Mouse (Mus musculus) gastrocnemius, adult 18-20 months (tissue): Measurements from ENCODE around the gene Glce. TPM values are rescaled to one million over a fixed set of nuclear protein-coding genes. Genes with fewer than 3 reads are reported as not detected.

ENCODE experiments used
- DNase-seq: peaks from one replicate; pipeline ENCODE4 v3.0.0; 2021; ENCODE audit warnings: low spot score
- total RNA-seq, 2 experiments: library from RNA; stranded (reverse); gene quantifications; 2 replicates each; pipeline ENCODE4 v1.2.3; 2021

Glce gene
- total RNA-seq, 2 experiments from 2014 or later = 5.8 TPM

DNA sequence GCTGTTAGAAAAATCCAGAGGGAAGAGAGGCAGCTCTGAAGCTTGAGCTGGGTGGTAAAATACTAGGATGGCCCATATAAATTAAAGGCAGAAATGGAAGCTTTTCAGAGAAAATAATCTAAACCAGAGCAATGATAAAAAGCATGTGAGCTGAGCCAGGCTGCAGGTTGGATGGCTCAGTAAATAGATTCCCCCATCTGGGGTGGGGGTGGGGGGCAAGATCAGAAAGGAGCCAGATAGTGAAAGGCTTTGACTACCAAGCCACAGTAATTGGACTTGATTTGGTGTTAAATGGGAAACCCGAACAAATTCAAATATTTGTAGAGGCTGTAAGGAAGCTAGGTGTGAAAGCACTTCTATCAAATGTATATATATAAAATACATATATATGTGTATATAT is 1.8 kb upstream of the Glce start:
- no peak for DNase-seq

- no peak for DNase-seq
These were observed 1.0 kb upstream of the Glce start for GRCm38 (mm10) chr9:62123496-62123895.

- peak; percentile 32 for DNase-seq
These were observed 656 bp downstream of the Glce start for GRCm38 (mm10) chr9:62121551-62122447.

DNA sequence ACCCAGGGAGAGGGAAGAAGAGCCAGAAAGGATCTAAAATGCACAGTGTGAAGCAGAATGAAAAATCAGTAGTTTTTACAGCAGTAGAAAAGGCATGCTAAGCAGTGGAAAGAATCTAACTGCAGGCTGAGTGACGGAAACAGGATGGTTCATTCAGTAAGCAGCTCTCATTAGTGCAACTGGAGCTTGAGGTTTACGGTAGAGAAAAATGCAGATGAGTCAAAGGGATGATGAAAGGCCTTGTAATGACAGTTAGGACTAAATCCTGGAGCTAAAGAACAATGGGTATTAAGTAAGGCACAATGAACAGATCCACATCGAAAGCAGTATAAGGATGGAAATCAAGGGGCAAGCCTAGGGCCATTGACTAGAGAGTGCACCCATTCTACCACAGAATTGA is 3.7 kb downstream of the Glce start:
- no peak for DNase-seq

- no peak for DNase-seq
These were observed 6.6 kb downstream of the Glce start for GRCm38 (mm10) chr9:62115826-62116225.

DNA sequence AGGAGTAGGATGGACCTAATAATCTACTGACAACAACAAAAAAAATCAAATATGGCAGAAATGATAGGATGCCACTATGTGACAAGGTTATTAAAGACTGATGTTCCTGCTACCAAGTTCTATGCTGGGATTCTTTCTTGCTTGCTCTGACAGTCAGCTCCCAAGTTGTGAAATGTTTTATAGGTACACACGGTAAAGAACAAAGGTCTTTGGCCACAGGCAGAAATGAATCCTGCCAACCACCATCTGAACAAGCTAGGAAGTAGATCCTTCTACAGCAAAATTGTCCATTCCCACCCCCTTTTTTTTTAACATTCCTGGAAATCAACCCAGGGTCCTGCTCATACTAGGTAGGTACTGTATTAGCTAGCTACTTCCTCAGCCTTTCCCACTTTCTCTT is 25.9 kb downstream of the Glce start:
- no peak for DNase-seq

GRCm38 (mm10) chr9:62091604-62092003 is 30.9 kb downstream of the Glce start:
- peak; percentile 72 for DNase-seq

DNA sequence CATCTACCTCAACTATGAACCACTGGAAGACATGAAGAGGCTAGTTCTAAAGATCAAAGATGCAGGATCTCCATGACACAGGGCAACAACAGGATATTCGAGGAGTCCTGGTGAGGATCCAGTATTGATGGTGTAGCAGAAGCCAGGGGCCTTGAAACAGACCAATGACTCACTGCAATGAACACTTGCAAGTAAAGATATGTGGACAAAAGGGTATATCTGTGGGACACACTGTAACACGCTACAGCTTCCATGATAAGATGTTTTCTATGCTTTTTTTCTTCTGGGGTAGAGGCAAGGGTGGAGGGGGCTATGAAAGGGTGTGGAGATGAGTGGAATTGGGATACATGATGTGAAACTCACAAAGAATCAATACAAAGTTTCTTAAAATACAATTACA is 36.9 kb downstream of the Glce start:
- no peak for DNase-seq

- DNase-seq = no peak
These were observed 37.6 kb downstream of the Glce start for GRCm38 (mm10) chr9:62084896-62085295.

DNA sequence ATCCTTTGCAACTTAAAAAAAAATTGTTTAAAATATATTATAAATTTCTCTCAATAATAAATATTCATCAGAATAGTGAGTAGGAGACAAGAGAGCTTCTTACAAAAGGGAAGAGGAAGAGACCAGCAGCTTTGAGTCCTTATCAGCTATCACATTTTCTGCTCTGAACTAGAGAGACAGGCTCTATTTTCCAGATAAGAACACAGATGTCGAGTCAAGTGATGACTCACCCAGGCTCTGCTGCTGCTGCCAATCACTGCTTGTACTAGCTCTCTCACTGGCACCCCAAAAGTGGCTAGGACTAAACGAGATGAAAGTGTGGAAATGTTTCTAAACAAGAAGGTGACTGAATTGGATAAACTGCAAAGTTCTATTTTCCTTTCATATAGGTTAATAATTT is 39.5 kb downstream of the Glce start:
- no peak for DNase-seq

DNA sequence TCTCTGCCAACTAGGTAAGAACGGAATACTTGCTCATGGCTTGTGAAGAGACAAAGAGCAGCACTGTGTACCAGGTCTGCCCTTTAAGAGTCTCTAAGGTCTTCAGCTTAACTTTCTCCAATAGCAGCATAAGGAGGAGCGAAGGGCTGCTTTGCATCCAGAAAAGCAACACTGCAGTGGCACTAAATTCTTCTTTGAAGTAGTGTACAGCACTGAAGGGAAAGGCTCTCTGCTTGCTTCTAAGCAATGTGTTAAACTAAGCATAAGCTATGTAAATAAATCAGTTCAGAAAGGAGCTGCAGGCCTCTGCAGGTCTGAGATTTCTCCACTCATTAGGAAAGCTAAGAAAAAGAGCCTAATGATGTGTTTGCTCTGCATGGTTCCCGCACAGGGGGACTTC is 40.9 kb downstream of the Glce start:
- DNase-seq = no peak

DNA sequence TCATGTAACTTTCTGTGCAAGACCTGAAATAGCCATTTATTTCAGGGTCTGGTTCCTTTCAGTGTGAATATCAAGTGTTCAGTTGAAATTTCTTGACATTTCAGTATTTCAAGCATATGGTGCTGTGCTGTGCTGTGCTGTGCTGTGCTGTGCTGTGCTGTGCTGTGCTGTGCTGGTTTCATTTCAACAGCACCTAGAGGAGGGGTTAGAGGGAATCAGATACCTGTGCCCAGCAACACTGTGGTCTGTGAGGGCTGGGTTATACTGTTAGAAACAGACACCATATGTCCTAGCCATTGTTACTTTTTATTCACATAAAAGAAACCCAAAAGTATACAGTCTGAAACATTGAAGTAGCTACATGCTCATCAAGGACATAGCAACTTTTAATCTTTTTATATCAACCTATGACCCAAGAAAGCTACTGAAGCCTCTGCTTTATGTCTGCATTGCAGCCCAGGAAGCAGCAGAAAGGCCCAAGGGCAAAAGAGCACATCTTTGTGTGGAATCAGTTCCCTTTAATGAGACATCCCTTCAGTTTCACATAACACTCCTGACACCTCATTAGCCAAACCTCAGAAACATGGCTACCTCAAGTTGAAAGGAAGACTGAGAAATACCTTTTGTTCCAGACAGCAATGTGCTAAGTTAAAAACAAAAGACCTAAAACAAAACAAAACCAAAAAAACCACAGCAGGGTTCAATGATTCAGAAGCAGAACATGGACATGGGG is 42.3 kb downstream of the Glce start:
- no peak for DNase-seq

GRCm38 (mm10) chr9:62062234-62062633 is 60.2 kb downstream of the Glce start:
- no peak for DNase-seq

DNA sequence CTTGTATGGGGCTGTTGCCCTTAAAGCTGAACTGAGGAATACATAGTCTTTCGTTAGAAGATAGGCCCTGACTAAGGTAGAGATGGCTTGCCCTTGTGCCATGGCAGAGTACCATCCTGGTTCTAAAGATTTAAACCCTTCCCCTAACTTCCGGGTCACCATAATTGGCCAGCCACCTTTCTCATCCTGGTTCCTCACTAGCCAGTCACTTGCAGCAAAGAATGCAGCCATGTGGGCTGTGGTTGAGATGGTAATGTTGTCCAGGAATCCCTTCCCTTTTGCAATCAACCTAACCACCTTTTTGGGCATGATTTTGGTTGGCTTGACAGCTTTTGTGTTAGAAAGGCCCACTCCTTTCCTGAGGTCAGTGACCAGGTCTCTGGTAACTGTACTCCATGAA is 62.0 kb downstream of the Glce start:
- DNase-seq = no peak

DNA sequence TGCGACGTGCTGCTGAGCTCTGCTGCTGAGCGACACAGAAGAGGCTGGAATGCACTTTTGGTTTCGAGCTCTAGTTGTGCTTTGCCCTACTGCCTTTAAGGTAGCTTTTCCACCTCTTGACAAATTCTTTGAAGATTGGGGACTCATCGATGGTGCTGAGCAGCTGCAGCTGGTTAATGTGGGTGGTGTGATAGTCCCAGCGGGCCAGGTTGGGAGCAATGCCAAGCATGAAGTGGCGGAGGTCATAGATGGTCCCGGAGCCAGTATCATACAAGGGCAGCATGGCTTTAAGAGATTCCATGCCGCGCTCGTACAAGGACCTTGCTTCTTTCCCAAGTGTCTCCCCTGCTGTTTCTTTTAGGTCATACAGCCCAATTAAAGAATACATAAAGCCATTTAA is 62.5 kb downstream of the Glce start:
- peak; percentile 4 for DNase-seq

- no peak for DNase-seq
These were observed 64.5 kb downstream of the Glce start for GRCm38 (mm10) chr9:62057881-62058506.

DNA sequence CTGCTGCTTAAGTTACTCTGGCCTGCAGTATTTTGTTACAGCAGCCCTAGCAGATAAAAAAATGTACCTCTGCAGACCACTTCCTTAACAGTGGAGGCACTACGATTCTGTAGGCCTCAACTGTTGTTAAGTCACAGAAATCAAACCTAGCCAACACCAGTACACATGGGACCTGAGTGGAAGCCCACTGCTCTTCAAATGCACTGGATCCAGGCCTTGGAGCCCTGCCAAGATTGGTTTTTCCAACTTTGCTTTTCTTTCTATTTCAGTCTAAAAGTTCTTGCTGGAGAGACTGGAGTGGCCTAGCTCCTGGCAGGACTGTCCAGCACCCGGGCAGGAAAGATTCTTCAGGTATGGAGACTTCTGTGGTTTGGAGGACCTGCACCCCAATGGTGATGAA is 66.2 kb downstream of the Glce start:
- no peak for DNase-seq

GRCm38 (mm10) chr9:62050801-62051200 is 71.7 kb downstream of the Glce start:
- DNase-seq = no peak

DNA sequence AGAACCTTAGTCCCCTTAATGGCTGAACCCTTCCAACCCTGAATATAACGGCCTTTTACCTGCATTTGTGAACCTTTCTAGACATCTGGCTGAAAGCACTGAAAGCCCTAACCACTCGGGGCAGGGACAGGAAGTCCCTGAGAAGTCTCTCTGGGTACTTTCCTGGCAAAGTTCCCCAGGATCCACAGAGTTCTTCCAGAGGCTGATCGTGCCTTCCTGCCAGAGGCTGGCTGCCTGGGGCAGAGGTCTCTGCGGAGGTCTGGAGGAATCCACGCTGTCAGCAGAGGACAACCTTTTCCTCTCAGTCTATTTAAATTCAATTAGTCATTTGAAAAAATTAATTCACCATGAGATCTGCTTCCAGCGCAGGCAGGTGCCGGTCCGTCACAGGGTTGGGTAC is 73.3 kb downstream of the Glce start:
- no peak for DNase-seq

- no peak for DNase-seq
These were observed 80.3 kb downstream of the Glce start for GRCm38 (mm10) chr9:62042167-62042566.

GRCm38 (mm10) chr9:62040008-62040608 is 82.3 kb downstream of the Glce start:
- peak; percentile 87 for DNase-seq

DNA sequence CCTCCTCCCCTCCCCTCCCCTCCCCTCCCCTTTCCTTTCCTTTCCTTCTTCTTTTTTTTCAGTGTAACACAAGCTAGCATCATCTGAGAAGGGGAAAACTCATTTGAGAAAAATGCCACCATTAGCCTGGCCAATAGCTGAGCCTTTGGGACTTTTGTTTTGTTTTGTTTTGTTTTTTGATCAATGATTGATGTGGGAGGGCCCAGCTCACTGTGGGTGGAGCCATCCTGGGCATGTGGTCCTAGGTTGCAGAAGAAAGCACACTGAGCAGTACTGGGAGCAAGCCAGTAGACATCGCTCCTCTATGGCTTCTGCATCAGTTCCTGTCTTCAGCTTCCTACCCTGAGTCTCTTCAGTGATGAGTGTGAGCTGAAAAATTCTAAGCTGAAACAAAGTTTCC is 86.6 kb downstream of the Glce start:
- DNase-seq = no peak
